Mouse (Mus musculus): ENCODE results near the gene Relch.

The Relch gene

GRCm38 (mm10) chr1:105801252-105801651, 137.6 kb downstream of the Relch start:
- DNase-seq = no peak

DNA sequence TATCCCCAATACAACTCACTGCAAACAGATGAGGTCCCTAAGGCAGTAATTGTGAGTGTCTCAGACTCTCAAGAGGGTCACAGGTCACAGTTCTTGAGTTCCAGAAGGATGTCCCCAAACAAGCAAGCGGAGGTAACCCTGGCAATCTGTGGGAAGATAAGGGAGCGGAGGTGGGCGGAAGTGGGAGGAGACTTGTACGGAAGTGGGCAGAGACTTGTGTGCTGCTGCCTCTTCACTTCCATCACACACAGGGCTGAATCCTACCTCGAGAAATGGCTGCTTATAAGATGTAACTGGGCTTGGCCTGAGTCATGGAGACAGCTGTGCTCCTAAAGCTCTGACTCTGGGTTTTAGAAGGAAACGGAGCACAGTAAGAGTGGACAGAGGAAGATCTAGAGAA, 139.3 kb downstream of the Relch start:
- DNase-seq = no peak

DNA sequence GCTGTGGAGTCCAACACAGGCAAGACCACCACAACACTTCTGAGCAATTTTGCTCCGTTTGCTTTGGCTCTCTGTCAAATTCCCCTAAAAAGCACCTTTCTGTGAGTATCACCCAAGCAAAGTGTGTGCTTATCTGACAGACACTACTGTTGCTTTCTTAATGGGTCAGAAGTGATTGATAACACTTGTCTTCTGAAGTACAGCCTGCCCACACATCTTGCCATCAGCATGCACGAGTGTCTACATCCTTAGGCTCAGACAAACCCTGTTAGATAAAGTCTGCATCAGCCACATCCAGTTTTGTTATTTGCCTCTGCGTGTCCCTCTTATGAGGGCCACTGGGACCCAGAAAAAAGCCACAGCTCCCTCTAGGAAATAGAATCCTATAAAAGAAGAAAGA, 140.6 kb downstream of the Relch start:
- no peak for DNase-seq

Measured in kidney, postnatal 25 days (tissue).